Mouse (Mus musculus) frontal cortex, postnatal 36 days (tissue): Measurements from ENCODE around the gene Zfp354b.

Experiments
- DNase-seq, 2 experiments: peaks; one replicate each; pipeline ENCODE4 v3.0.0; 2022; ENCODE audit warnings: low spot score in 2 of 2

Zfp354b gene

DNA sequence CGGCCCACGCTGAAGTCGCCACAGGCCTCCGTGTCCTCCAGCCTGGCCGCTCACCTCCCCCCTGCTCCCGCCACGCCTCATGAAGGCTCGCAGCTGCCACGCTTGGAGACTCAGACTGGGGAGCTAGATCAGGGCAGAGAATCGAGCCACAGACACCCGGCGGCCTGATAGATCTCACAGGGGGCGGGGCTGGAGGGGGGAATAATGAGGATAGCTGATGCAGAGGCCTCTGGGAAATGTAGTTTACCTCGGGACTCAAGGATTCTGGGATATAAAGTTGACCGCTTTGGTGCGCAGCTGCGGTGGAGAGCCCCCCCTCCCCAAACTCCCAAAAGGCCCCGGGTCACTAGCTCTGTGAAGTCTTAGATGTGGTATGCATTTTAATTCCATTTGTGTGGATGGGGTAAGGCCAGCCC, at the start of gene Zfp354b:
Gene Zfp354b (minus strand): TSS at position 183 of the 416 bp plus-strand sequence.
- peak; percentile 82 to 88 for DNase-seq

- no peak for DNase-seq
Measured at GRCm38 (mm10) chr11:50977216-50977615, 45.8 kb upstream of the Zfp354b start.

GRCm38 (mm10) chr11:50966230-50966629, 34.8 kb upstream of the Zfp354b start, which contains the start of gene Olfr1378:
Gene Olfr1378, plus strand, starts transcription at chr11:50966530.
- no peak for DNase-seq

DNA sequence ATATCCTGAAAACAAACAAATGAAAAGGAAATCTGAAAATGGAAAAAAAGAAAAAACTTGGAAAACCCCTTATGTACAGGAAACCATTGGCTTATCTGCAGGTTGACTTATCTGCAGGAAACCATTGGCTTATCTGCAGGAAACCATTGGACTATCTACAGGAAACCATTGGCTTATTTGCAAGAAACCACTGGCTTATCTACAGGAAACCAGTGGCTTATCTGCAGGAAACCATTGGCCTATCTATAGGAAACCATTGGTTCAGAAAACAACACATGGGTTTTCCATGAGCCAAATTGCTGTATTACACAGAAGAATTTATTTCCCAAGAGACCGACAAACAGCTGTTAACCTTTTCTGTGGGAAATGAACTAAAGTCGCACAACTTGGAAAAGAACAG, 33.5 kb upstream of the Zfp354b start:
- no peak for DNase-seq

DNA sequence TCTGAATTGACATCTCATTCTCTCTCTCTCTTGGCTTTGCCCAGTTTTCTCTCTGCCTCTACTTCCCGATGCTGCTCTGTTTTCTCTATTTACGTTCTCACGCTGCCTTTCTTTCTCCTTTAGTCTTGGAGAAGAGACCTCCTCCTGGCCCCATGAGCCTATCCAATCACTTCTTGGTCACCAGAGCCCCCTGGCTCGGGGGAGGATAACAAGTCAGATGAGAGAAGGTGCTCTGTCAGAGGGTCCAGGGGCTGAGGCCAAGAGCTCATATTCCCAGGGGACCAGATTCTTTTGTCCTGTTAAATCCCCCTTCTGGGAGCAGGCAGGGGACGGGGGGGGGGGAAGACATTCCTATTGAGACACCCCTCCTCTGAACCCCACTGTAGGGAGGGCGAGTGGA, 22.2 kb upstream of the Zfp354b start, which contains the start of gene Prop1:
Gene Prop1 (minus strand): TSS at position 101 of the 400 bp plus-strand sequence.
- DNase-seq, result no peak

- peak; percentile 9 to 34 for DNase-seq
Measured at GRCm38 (mm10) chr11:50952290-50952689, 20.9 kb upstream of the Zfp354b start.

DNA sequence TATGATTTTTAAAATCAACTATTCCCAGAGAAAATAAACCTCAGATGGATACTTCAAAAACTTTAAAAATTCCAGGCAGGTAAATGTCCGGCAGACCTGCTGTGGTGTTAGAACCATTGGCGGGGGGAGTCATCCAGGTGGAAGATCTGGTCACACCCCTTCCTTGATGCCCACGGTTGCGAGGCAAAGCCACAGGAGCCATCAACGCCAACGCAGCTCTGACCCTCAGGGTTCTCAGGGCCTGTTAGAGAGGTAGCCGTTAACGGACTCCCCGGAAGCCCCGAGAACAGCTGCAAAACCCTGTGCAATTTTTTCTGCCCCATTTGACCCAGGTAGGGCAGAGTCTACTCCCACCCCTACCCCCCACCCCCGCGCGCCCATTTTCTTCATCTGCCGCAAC, 12.1 kb upstream of the Zfp354b start, which contains the start of gene 4933414I15Rik:
Gene 4933414I15Rik (minus strand): TSS at position 260 of the 400 bp plus-strand sequence.
- no peak for DNase-seq

GRCm38 (mm10) chr11:50942386-50942785, 11.0 kb upstream of the Zfp354b start:
- DNase-seq, result no peak

- peak in 1 of 2 experiments; percentile 33 for DNase-seq
Measured at GRCm38 (mm10) chr11:50939621-50940366, 8.4 kb upstream of the Zfp354b start.

- no peak for DNase-seq
Measured at GRCm38 (mm10) chr11:50938435-50938834, 7.0 kb upstream of the Zfp354b start.

DNA sequence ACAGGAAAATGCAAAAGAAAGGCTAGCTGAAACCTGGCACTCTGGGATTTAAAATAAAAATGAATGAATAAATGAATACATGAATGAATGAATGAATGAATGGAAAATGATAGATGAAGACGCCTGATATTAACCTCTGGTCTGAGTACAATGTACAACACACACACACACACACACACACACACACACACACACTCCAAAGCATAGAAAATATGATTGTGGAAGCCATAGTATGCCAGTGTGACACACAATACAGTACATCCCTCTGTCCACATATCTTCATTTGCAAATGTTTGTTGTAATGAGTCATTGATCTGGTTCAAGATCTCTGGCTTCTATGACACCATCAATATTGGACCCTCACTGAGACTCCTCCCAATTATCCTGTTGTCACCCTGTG, 607 bp upstream of the Zfp354b start:
- no peak for DNase-seq

GRCm38 (mm10) chr11:50931021-50931420, 412 bp downstream of the Zfp354b start:
- no peak for DNase-seq

DNA sequence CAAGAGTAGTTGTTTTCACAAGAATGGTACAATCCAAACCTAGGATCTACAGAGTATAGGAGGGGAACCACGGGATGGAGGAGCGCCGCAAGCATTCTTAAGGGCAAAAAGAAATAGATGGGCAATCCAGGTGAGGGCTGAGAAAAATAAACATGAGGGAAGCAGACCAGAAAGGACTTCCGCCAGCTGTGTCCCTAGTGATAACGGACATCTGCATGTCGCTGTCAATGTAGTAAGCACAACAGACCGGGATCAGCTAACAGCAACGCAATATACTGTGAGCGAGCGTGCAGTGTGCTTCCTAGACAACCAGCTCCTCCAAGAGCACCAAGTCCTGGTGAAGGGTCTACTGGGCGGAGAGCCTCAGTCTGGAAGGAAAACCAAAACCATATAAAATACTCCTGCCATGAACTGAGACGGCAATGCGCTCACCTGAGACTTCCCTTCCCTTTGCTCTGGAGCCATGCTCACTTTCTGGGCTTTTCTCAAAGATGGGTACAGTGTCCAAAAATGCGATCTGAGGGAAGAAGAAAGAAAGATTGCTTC, 891 bp downstream of the Zfp354b start:
- peak in 1 of 2 experiments; percentile 18 for DNase-seq

- DNase-seq, result peak; percentile 92 to 96
Measured at GRCm38 (mm10) chr11:50915671-50916320, 15.6 kb downstream of the Zfp354b start, which contains the start of gene Zfp2. Gene Zfp2, minus strand, starts transcription at chr11:50916165.

DNA sequence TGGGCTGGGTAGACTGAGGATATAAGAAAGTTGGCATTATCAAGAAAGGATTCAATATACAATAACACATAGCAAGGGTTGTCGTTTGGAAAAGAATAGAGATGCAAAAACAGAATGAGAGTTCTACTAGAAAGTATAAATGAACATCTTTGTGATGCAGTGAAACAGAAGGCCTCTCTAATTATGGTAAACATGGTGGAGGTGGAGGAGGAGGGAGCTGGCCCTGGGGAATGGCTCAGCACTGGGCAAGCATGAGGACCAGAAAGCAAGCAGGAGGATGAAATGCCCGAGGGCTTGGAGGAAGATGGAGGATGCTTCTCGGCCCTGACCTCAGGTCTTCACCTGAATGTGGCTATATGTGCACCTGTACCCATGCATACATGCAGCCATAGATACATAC, 17.0 kb downstream of the Zfp354b start:
- no peak for DNase-seq

DNA sequence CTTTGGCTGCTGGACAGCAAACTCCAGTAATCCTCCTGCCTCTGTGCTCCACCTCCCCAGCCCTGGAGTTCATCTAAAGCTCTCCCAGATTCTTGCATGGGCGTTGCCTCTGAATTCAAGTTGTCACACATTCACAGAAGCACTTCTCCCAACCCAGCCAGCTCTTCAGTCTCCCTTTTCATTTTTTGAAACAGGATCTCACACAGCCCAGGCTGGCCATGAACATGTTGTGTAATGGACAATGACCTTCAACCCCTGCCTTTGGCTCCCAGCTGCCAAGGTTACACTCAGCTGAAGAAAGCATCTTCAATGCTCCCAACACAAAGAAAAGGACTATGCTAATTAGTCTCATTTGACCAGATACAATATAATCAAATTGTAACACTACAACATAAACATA, 18.1 kb downstream of the Zfp354b start:
- no peak for DNase-seq

DNA sequence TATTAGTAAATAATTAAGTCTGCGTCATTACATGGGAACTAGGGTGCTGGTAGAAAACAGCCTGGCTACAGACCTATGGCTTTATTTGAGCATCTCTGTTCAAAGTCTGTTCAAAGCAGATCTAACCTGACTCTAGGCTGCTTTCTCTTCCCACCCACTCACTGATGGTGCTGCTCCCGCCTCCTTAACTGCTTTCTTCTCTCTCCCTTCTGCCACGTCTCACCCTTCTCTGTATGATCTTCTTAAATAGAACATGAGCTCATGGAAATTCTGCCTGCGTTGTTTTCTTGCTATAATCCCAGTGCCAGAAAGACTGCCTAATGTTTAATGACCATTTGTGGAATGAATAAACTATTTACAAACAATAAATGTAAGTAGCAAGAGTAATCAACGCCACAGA, 23.3 kb downstream of the Zfp354b start:
- DNase-seq, result peak in 1 of 2 experiments; percentile 44

GRCm38 (mm10) chr11:50897359-50897758, 34.1 kb downstream of the Zfp354b start:
- no peak for DNase-seq

DNA sequence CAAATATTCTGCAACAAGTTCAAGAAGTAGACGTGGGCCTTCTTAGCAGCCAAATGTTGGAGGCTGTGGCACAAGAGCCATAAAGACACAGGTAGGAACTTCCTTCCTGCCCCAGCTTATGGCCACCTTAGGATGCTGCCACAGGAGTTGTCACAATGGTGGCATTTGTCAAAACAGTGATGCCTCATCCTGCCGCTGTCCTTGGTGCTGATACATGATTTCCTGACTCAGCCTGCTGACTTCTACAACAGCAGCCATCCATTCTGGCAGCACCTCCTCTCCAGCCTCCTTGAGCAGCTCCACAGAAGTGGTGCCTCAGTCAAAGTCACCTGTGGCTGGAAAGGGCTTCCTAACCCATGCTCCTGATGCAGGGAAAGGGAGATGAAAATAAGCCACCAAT, 39.0 kb downstream of the Zfp354b start:
- DNase-seq, result no peak

DNA sequence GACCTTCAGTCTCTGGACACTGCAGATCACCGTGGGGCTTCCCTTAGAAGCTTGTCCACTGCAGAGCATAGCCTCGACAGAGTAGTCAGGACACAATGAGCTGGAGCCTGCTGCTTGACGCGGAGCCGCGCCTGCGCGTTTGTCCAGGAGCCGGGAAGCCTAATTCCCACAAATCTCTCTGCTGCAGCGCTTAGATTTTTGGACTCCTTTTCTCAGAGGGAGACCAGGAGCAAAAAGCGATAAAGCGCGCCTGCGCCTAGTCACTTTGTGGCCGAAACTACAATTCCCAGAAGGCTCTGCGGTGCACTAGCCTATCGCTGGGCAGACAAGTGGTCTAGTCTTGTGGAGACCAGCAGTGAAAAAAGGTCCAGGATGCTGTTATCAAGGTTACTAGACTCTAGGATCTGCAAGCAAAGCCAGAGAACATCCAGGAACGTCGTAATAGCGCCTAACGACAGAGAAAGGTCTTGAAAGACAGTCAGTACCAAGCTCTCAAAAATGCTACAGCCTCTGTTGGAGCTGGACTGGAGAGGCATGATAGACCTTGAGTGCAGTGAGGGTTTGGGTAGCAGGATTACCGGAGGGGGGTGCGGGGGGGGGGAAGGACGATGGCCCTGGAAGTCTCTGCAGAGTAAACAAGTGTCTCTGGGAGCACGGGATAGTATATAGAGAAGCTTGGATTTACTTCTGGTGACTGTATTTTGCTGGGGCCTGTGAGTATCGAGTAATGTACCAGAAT, 43.9 kb downstream of the Zfp354b start, which contains the start of gene Zfp454:
Gene Zfp454 (minus strand): TSS at position 262 of the 739 bp plus-strand sequence.
- DNase-seq, result peak; percentile 96 to 99

GRCm38 (mm10) chr11:50886933-50887293, 44.5 kb downstream of the Zfp354b start:
- DNase-seq, result no peak
